Mouse (Mus musculus) spleen, adult 18-20 months (tissue): ENCODE data around the gene Plekhg2.

Source experiments
- DNase-seq, 2 experiments: peaks; one replicate each; pipeline ENCODE4 v3.0.0; 2022; ENCODE audit warnings: mixed read lengths in 2 of 2

The Plekhg2 gene

DNA sequence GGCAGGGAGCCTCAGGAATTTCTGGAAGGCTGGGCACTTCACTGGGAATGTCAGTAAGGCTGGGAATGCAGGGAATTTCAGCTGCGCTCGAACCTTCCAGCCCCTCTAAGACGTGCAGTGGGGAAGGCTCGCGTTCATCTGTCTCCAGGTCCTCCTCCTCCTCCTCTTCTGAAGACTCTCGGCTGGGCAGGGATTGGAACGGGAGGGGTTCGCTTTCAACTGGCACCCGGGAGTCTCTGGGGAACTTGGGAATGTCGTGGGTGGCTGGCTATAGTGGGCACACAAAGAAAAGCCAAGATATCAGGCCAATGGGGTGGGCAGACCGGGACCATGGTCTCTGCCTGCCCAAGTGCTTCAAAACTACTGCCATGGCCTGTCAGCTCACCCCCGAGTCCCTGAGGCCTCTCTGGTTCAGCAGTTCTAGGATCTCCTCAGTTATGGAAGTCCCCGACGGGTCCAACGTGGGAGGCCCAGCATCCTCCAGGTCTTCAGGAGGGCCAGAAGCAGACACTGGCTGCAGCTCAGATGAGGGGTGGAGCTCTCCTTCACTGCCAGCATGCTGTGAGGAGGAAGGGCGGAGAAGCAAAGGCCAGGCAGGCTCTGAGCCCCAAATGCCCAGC is 9.8 kb downstream of the Plekhg2 start:
- DNase-seq: no peak

DNA sequence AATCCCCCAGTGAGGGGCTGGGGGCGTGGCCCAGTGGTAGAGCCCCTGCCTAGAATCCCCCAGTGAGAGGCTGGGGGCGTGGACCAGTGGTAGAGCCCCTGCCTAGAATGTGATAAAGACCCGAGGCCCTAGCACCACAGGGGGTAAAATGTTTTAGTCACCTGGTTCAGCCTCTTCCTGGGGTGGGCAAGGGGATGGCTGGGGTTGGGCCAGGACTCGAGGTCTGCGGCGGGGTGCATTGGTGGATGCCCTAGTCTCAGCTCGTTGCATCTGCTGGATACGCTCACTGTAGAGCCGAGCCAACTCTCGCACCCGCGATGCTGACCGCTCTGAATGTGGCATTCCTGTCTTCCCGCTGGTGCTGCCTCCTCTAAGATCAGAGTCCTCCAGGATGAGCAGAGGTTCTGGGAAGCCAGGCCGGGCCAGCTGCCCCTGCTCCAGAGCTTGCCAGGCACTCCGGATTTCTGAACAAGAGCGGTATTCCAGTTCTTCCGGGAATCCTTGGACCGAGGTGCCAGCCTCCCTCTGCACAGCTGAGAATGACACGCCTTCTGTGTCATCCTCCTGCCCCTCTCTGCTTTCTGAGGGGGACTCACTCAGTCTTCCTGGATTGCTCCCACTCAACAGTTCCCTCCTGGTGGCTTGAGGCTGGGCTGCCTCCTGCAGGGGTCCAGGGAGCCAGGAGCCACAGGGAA is 10.6 kb downstream of the Plekhg2 start:
- no peak for DNase-seq

GRCm38 (mm10) chr7:28360291-28360690 is 12.1 kb downstream of the Plekhg2 start:
- no peak for DNase-seq

- no peak for DNase-seq
These were observed 12.5 kb downstream of the Plekhg2 start for GRCm38 (mm10) chr7:28359854-28360253.

DNA sequence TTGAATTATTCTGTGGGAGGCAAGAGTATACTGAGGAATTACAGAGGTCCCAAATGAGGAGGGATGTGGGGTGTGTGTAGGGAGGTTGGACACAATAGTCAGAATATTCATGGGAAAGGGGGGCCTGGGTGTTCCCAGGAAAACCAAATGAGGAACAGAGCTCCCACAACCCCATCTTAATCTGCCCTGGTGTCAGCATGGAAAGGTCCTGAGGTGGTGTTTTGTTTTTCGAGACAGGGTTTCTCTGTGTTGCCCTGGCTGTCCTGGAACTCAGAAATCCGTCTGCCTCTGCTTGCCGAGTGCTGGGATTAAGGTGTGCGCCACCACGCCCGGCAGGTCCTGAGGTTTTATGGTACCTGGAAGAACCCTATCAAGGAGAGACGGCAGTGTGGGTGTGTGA is 14.0 kb downstream of the Plekhg2 start:
- DNase-seq: no peak

- no peak for DNase-seq
These were observed 14.4 kb downstream of the Plekhg2 start for GRCm38 (mm10) chr7:28357984-28358383.

DNA sequence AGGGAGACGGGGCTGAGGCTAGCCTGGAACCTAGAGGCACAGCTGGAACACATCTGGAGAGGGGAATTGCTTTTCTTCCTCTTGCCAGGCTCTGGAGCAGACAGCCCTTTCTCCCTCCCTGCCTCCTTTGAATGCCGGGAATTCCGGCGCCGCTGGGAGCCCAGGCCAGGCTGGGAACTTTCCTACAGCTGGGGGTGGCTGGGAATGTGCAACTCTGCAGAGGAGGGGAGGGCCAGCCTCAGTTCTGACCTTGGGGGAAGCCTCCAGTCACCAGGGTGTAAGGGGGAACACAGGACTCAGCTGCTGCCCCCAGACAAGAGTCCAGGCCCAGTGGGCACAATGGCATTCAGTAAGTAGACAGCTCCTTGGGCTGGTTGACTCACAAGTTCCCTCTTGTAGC is 15.4 kb downstream of the Plekhg2 start:
- no peak for DNase-seq

DNA sequence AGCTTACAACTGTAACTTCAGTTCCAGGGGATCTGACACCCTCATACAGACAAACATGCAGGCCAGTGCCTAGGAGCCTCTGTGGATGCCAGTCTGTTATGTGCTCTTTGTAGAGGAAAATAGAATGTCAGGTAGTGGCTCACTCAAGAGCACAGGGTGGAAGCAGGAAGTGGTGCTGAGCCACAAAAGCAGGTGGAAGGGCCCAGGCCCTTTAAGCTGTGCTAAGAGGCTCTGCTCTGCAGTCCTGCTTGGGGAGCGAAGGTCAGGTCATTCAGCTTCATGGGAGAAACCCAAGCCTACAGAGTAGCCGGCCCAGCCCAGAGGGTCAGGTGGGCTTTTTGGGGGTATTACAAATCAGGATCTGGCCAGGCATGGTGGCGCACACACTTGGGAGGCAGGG is 17.2 kb downstream of the Plekhg2 start:
- peak in 1 of 2 experiments; percentile 23 for DNase-seq

DNA sequence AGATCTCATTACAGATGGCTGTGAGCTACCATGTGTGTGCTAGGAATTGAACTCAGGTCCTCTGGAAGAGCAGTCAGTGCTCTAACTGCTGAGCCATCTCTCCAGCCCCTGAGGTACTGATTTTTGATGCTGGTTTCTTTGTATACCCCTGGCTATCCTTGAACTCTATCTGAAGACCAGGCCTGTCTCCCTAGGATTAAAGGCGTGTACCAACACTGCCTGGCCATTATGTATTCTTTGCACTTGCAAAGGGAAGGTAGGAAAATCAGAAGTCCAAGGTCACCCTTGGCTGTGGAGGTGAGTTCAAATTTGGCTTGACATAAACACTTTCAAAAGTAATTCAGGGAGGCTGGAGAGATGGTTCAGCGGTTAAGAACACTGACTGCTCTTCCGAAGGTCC is 17.8 kb downstream of the Plekhg2 start:
- DNase-seq: no peak

GRCm38 (mm10) chr7:28354113-28354581 is 18.3 kb downstream of the Plekhg2 start:
- DNase-seq: no peak

DNA sequence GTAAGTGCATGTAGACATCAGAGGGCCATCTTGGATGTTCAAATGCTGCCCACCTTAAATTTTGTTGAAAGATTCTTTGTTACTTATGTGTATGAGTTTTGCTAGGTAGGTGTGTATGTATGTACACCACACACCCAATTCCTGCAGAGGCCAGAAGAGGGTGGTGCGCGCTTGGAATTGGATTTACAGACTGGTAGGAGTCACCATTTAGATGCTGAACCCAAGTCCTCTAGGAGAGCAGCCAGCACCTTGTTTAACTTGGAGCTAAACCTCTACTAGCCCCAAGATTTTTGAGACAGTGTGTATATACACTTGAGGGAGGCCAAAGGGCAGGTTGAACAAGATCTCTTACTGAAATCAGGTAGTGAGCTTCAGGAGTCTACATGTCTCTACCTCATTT is 19.1 kb downstream of the Plekhg2 start:
- no peak for DNase-seq

GRCm38 (mm10) chr7:28351676-28352191 is 20.7 kb downstream of the Plekhg2 start:
- DNase-seq: no peak

- DNase-seq: peak; percentile 96 to 97
These were observed 22.1 kb downstream of the Plekhg2 start, which contains the start of gene Rps16 for GRCm38 (mm10) chr7:28350155-28350883. Rps16 (plus strand) TSS chr7:28350652.

DNA sequence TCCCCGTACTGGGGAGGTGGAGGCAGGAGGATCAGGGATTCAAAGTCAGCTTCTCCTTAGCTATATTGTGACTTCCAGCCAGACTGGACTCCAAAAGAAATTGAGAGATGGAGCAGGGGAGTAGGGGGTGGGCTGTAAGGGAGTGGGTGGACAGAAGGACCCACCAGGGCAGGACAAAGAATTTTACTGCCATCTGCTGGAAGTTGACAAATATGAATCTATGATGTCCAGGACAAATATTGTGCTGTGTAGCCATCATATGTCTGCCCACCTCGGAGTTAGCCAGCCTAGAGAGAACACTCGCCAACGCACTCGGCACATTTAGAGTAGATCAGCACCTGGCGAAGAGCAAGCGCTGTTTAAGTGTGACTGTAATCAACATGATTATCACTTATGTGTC is 23.8 kb downstream of the Plekhg2 start:
- DNase-seq: no peak

- DNase-seq: no peak
These were observed 24.7 kb downstream of the Plekhg2 start for GRCm38 (mm10) chr7:28347746-28348145.

GRCm38 (mm10) chr7:28344637-28345036 is 27.8 kb downstream of the Plekhg2 start:
- peak in 1 of 2 experiments; percentile 73 for DNase-seq

DNA sequence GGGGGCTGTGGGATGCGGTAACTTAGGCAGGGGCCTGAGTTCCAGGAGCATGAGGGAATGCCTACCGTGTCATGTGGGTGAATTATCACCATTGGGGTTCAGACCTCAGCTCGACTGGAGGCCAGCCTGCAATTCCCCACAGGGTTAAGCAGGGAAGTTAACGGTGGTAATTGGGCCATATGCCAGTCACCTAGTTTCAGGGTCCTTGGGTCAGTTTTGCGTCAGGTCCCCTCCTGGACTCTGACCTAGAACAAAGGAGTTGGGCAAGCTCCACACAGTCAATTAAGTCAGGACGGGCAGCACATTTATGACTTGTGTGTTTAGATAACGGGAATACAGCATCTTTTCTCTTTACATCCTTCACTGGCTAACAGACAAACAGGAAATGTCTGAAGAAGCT is 31.0 kb downstream of the Plekhg2 start:
- no peak for DNase-seq

GRCm38 (mm10) chr7:28339213-28339917 is 33.0 kb downstream of the Plekhg2 start:
- DNase-seq: peak; percentile 38 to 54

DNA sequence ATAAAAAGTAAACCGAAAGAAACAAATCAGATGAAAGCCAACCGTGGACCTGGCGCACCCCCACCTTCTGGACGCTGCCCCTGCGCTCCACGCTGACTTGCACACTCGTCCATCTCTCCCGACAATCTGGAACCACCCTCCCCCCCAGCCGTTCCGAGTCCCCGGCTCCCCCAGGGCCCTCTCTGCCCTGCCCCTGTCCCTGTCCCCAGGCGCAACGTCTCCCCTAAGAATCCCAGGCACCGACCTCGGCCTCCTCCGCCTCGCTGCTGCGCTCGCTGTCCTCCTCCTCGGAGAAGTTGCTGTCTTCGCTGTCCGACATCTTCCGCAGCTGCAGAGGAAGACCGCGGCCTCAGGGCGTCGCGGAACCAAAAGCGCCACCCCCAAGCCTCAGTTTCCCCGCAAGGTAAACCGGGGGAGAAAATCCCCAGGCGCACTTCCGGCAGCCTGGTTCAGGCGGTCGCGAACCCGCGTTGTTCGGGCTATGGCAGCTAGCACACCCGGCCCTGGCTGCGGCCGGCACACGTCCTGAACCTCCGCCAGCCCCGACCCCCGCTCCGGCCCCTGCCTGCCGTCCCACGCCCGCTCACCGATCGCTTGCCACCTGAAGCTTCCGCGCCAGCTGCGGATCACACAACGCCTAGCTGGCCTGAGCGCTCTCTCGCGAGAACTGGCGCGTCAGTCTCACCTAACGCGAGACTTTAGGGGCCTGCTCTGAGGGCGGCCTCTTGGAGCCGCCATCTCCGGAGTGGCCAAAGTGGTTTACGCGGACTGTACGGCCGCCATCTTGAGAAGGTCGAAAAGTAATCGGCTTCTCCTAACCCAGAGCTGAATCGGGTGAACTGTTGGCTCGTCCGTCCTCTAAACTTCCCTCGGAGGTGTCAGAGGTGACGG is 34.0 kb downstream of the Plekhg2 start, which contains the start of gene Supt5:
Supt5 (minus strand) TSS at position 639 of the 891 bp plus-strand sequence.
- peak; percentile 94 to 95 for DNase-seq

GRCm38 (mm10) chr7:28335471-28335870 is 36.9 kb downstream of the Plekhg2 start:
- no peak for DNase-seq

GRCm38 (mm10) chr7:28334534-28334933 is 37.9 kb downstream of the Plekhg2 start:
- no peak for DNase-seq

DNA sequence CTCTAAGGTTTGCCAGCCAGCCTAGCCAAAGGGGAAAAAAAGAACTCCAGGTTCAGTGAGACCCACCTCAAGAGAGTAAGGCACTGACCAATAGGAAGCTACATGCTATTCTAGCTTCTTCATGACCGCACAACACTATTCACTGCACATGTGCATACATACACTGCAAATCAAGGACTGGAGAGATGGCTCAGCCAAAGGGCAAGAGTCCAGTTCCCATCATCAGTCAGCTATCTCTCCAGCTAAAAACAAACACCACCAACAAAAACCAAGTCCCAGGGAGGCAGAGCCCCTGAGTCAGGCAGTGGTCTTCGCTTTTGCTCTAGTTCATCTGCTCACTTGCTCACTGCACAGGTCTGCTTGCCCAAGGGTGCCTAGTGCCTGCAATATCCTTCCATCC is 44.1 kb downstream of the Plekhg2 start:
- no peak for DNase-seq
